Mouse (Mus musculus): ENCODE results near the gene Fgf2.

Gene Fgf2

DNA sequence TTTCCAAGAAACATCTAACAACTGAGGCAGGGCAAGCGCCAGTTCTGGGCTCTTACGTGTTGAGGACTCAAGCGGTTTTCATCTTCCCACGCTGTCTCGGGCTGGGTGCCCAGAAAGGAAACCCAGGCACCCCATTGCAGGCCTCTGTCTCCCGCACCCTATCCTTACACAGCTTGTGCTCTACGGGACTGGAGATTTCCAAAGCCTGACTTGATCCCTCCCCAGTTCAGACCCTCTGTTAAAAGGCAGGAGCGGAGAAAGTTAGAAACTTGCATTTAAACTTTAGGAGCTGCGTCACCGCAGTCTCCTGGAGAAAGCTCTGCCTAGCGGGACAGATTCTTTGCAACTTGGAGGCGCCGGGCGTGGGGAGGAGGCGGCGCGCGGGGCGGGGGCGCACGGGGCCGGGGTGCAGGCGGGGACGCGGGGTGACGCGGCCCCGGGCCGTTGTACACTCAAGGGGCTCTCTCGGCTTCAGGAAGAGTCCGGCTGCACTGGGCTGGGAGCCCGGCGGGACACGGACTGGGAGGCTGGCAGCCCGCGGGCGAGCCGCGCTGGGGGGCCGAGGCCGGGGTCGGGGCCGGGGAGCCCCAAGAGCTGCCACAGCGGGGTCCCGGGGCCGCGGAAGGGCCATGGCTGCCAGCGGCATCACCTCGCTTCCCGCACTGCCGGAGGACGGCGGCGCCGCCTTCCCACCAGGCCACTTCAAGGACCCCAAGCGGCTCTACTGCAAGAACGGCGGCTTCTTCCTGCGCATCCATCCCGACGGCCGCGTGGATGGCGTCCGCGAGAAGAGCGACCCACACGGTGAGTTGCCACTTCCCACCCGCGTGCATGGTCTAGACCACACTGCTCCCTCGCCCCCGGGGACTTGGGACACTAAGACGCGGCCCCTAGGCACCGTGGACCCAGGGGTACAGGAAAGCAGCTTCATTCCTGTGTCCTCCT, at the start of gene Fgf2:
Fgf2 (plus strand) TSS at position 126 of the 945 bp plus-strand sequence.
- DNase-seq (ENCODE audit: low spot score): peak; percentile 69

DNA sequence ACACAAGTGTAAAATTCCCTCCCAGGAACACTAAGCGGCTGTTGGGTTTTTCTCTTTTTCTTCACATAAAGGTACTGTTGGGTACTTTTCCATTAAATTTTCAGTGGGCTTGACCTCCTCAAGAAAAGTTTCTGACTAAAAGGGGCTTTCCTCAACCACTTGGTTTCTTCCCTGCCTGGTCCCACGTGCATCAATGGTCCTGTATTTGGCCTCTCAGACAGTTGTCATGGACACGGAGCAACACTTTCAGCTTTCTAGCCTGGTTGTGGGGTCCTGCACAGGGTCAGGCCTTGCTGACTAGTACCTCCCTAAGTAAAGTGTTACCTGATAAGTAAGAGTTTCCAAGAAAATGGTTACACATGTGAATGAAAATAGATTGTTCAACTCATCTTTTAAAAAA, 48.7 kb upstream of the Fgf2 start:
- DNase-seq (ENCODE audit: low spot score): no peak

DNA sequence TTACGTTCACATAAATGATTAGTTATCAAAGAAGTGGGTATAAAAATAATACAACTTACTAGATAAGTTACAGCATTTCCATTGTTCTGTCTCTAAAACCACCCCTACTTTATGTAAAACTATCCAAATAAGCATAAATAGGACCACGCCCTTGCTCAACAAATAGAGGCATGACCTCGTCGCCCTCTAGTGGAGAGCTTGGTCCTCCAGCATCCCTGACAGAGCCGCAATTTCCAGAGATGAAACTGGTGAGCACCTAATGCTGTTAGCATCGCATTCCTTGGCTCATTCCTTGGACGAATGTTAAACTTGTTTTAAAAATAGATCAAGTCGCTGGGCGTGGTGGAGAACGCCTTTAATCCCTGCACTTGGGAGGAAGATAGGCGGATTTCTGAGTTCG, 45.5 kb upstream of the Fgf2 start:
- DNase-seq (ENCODE audit: low spot score): peak; percentile 65

DNA sequence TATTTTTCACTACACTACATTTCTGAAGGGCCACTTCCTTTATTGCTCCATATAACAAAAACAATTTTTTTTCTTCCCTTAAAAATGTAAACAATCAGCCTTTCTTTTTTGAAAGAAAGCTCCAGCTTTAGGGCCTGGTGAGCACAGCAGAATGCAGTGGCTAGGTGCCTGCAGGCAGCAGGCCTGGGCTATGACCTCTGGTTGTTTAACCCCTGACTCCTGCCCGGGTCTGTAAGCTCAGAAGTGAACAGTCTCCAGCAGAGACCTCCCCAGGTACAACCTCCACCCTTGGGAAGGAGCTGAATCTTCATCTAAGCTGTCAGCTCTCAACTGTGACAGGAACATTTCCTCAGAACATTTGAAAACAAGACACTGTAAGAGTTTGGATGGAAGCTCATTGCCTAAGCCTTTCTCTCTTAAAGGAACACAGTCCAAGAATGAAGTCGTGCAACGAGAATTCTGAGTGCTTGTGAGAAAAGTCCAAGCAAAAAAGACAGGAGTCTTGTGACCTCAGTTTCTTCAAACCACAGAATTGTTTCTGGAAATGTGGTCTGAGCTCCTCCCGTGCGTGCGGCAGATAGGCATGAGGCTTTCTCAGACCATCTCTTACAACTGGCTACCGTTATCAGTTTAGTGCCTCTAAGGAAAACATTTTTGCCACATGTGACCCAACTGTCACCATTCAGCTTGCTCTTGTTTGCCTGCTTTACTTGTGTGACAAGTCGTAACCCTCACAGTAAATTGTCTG, 44.6 kb upstream of the Fgf2 start:
- no peak for DNase-seq (ENCODE audit: low spot score)

DNA sequence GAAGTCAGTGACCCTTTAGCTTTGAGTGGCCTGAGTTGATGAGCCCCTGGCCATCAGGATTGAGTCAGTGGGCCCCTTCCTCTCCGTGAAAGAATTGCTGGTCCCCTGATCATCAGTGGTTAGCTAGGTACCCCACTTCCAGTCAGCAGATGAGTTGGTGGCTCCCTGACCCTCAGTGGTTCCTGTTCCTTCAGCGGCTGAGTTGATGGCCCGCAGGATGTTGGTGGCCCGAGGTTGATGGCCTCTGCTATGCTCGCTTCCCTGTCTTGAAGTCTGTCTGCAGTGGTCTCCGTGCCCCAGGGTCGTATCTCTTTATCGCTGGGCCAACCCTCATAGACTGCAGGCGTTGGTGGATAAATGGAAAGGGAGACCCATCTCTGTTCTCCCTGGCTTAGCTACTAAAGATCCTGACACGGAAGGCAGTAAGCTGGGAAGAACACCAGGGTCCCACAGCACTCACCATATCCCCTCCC, 36.2 kb upstream of the Fgf2 start:
- DNase-seq (ENCODE audit: low spot score): peak; percentile 43

DNA sequence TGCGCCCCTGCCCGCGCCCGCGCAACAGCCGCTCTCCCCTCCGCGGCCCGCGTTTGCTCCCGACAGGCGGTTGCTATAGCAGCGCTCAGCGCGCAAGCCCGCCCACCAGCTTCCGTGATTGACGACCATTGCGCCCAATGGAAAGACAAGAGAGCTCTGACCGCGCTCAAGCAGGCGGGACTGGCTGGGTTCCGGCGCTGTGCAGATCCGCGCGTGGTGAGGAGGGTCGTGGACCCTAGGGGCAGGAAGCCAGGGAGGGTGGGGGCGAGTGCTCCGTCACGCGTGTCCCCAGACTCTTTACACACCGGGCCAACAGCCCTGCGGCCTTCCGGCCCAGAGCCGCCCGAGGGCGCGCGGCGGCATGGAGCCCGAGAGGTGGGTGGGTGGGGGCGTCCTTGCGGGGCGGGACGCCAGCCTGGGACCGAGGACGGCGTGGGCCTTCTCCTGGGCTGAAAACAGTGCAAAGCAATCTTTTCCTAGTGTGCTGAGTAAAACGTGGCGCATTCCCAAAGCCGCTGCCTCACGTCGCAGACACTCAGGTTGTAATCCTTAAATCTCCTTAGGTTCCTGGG, 35.7 kb upstream of the Fgf2 start, which contains the start of the genes Bbs12 and Cetn4:
Bbs12 (plus strand) TSS at position 185 of the 572 bp plus-strand sequence.
Cetn4 (minus strand) TSS at position 339 of the 572 bp plus-strand sequence.
- peak; percentile 98 for DNase-seq (ENCODE audit: low spot score)

DNA sequence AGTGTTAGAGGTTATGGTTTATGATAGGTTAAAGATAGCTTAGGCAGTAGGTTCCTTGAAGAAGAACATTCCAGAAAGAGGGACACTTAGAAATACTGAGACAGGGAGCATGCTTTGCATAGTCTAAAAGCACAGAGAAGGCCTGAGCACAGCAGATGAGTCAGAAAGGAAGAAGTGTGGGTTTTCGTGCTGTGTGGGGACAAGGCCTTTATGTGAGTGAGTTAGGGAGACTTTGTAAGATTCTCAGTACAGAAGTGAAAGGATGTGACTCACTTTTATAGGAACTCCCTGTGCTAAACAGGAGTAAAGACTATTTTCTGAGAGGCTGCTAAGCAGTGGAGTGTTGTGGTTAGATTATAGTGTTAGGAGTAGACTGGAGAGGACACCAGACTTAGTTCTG, 34.8 kb upstream of the Fgf2 start:
- DNase-seq (ENCODE audit: low spot score): no peak

DNA sequence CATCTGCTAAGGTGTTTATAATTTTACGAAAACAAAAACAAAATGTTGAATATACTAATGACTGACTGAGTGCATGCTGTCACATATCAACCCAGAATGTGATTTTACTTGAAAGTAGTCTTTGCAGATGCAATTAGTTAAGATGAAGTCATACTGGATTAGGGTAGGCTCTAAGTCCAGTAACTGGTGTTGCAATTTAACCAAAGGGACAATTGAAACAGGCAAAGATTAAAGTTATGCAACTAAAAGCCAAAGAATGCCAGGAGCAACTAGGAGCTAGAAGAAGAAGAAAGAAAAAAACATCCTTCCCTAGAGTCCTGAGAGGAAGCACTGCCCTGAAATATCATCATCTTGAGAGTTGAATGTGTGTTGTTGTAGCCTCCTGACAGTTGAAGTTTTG, 31.9 kb upstream of the Fgf2 start:
- no peak for DNase-seq (ENCODE audit: low spot score)

DNA sequence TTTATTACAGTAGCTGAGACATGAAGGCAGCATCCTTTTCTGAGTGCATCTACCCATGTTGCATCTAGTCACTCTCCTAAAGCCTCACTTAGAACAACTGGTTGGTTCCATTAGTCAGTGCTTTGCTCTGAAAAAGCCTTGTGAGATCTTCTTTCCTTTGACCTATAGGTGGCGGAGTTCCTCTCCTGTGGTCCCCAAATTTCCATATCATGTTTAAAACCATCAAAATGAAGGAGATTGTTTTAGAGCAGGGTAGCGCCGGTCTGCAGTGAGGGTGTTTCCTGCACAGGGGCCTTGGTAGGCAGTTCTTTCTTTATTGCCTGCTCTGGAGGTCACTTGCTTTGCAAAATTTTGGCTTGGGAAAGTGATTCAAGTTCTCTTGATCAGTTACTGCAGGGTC, 23.8 kb upstream of the Fgf2 start:
- no peak for DNase-seq (ENCODE audit: low spot score)

DNA sequence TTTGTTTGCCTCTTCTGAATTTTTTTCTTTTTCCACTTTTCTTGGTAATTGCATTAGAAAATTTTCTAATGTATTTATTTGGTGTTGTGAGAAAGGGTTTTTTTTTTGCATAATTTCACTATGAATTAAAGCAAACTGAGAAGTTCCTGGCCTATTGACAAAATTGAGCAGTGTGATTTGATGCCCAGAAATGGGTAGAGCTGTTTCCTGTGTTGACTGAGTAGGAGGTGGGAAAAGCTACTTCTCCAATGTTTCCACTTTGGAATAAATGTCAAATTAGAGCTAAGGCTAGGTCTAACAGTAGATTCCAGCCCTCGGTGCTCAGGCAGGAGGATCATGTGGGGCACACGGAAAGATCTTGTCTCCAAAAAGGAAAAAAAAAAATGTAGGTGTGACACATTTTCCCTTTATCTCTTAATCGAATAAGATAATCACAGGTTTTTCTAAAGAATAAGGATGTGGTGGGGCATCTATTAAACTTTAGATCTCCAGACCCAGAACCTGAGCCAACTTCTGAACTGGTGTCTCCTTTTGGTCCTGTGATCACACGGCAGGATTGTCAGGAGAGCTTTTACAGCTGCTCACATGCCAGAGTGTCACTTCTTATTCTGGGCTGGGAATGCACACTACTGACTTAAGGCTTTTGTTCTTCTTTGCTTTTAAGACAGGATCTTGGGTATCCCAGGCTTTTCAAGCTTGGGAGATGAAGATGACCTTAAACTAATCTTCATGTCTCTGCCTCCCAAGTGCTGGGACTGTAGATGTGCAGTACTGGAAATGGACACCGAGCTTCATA, 22.6 kb upstream of the Fgf2 start:
- DNase-seq (ENCODE audit: low spot score): no peak

DNA sequence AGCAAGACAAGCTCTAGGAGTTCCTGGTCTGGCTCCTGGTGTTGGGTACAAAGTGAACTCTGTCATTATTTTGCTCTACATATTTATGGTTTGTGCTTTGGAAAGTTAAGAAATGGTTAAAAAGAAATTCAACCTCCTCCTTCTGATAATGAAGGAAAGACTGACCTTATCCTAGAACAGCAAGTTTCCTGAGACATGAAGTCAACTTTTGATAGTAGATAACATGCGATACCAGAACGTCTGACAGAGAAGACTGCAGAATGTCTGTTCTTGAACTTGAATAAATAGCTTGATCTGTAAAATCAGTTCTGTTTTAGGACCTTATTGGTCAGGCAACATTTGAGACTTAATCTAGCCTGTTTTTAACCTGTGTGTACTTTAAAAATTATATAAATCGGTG, 21.5 kb upstream of the Fgf2 start:
- no peak for DNase-seq (ENCODE audit: low spot score)

DNA sequence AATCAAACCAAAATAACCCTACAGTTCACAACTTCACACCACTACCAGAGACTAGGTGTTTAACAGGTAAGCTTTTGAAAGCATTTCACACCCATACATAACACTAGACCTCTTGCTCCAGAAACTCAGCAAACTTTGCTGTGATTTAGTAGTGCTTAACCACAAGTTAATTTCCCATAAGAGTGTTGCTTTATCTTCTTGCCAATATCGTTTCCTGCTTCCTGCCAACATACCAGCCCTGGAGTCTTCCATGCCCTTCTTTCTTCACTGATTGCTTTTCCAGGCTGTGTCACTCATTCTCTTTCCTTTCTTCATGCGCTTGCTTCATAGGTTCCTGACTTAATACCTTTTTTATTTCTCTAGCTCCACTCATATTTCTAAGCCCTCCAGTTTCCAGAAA, 19.7 kb upstream of the Fgf2 start:
- no peak for DNase-seq (ENCODE audit: low spot score)

DNA sequence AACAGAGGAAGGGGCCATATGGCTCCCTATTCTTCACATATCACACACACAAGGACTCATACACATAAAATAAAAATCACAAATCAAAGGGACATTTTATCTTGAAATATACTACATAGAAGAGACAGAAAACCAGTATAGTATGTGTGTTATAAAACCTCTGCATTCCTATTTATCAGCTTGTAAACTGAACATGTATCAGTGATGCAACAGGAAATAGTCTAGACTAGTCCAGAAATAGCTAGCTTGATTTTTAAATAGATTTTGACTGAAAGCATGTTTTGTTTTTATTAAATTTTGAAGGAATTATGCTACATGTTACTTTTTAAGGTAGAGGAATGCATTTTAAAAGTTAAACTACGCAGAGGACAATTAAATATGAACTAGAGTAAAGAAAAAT, 18.2 kb upstream of the Fgf2 start:
- no peak for DNase-seq (ENCODE audit: low spot score)

DNA sequence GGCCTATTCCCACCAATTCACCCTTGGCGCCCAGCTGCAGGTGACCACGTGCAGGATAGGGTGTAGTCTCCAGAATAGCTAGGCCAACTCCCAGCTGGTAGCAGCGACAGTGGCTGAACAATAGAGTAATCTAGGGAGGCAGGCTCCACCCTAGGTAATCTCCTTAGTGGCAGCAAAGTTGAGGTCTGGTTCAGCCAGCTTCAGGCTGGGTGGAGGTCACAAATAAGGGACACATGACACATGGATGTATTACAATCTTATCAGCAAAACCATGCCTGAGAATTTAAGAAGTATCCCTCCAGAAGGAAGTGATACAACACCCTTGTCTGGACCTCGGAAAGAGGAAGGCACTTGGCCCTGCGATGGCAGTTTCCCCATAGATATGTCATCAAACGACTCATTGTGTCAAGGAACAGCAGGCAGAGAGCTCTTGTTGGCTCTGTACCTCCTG, 16.1 kb upstream of the Fgf2 start:
- no peak for DNase-seq (ENCODE audit: low spot score)

DNA sequence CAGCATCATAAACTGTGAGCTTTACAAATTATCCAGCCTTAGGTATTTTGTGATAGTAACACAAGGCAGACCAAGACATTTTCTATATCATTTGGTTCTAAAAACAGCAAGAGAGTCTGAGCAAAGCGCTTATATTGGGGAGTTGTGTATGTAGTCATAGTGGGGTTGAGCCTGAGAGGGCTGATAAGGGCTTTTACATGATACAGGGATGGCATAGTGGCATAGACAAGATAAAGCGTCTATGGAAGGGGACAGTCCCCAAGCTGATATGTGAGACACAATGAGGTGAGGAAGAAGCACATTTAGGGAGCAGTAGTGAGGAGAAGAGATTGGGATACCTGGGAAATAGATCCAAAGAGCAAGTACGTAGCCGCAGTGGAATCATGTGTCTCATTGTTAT, 14.1 kb upstream of the Fgf2 start:
- no peak for DNase-seq (ENCODE audit: low spot score)

DNA sequence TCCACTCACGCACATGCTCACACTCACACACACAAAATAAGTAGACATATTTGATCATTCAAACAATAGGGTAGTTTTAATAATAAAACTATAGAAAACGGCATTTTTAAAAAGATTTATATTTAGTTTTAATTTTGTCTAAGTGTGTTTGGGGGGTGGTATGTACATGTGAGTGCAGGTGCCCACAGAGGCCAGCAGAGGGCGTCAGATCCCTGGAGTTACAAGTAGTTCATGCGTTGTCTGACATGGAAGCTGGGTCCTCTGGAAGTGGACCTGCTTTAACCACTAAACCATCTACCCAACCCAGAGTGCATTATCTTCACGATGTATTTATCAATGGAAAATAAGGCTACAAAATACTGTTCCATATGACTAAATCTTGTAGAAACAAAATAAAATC, 7.0 kb upstream of the Fgf2 start:
- peak; percentile 54 for DNase-seq (ENCODE audit: low spot score)

DNA sequence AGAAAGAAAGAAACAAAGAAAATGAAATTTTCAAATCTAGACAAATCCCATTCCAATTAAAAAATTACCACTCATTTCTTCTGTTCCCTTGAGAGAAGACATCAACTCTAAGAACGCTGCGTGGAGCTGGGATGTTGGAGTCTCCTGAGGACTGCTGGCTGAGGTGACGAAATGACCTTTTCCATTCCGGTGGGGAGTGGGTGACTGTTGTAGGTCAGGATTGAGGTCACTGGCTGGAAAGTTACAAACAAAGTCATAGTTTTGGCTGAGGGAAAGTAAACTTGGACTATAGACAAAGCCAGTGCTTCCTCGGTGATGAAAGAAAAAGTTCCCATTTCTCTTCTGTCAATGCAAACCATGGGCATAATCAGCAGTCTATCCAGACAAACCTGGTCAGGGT, 5.3 kb upstream of the Fgf2 start:
- no peak for DNase-seq (ENCODE audit: low spot score)

DNA sequence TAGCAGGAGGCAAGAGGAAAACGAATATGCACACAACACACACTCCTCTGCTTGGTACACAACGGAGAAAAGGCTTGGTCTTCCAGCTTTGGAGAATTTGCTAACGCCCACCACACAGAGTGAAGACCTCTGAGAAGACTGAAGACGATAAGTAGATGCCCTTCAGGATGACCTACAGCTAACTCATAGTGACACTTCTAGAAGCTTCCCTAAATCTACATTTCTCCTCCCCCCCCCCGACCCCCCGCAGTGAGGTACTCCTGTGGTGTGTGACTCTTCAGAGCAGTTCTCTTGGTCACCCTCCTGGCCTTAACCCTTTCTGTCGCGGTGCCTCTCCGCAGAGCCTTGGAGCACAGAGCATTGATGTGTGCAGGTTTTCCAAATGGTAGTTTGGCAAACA, 475 bp upstream of the Fgf2 start:
- no peak for DNase-seq (ENCODE audit: low spot score)

DNA sequence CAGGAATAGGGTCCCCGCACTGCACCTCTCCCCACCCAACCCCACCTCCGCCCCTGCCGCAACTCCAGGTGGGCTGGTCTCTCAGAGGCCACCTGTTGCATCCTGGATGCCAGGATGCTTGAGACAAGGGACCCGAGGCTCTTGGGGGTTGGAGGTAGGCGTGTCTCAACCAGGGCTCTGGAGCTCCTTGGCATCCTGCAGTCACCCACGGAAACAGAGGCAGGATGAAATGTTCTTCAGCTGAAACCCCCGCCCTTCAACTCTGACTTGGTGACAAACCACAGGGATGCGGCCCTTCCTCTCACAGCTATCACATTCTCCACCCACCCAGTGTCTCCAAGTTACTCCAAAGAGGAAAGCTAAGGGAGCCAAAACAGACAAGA, 1.0 kb downstream of the Fgf2 start:
- DNase-seq (ENCODE audit: low spot score): no peak

DNA sequence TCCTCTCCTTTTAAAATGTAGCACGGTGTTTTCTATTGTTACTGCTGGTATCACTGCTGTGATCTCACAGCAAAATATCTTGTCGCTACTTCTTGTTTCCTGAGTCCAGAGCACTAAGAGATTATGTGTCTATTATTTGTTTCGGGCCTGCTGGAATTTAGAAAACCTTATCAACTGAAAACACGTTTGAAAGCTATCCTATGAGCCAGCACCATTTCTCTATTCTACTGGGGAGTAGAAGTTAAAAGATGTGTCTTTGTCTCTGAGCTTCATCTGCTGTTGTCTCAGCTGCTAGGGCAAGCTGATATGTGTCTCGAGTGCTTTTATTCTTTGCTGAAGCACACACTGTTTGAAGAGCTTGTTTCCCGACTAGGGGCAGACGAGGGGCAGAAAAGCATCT, 2.2 kb downstream of the Fgf2 start:
- no peak for DNase-seq (ENCODE audit: low spot score)

DNA sequence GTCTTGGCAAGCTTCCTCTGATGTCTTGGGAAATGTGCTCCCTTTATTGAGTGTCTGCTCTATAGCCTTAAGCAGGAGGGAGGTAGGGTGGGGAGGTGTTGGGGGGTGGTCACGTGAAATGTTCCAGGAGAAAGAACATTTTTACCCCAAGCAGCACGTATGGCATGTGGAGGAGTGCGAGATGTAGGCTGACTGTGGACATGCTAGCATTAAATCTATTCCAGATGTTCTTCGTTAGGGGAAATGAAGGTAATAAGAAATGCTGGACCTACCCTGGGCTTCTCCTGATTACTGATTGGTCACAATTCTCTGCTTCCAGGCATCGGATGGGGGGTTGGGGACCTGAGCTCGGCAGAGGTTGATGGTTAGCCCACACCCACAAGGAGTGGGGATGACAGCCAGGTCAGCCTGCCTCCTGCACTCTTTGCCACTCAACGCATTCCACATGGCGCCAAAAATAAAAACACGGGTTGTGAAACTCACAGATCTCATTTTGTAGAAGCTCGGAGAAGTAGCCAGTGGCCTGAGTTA, 5.9 kb downstream of the Fgf2 start:
- DNase-seq (ENCODE audit: low spot score): no peak

DNA sequence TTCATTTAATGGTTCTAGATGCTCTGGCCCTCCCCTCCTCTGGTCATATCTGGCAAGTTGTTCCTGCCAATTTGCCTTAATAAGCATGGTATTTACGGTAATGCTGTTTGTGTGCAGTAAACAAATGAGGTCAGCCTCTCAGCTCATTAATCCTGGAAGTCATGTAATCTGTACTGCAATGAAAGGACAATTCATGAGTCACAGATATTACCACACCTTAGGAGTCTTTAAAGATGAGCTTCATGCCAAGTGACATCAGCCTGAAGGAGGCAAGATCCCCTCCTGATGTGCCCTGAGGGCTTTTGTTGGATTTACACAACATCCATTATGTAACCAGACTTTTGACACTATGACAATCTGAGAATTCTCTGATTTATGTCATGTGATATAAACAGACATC, 6.6 kb downstream of the Fgf2 start:
- DNase-seq (ENCODE audit: low spot score): no peak

Measured in testis, postnatal 10 days (tissue).